Mouse (Mus musculus) embryonic stem cell, embryonic (primary cell): ENCODE results near the gene Tbx3.

ENCODE experiments used
- CTCF ChIA-PET, 4 experiments: fragments of 300-600 bp in 2 of 4; fragments of 350-600 bp in 2 of 4; sonication (Branson Sonifier 250); formaldehyde crosslinking; loops; one replicate each; lab custom pipeline; 2022; ENCODE audit warnings: inconsistent platforms in 2 of 4; lab: Charles Lee
- POLR2A ChIA-PET, 4 experiments: fragments of 300-600 bp in 2 of 4; fragments of 350-600 bp in 2 of 4; sonication (Branson Sonifier 250); formaldehyde crosslinking; loops; one replicate each; lab custom pipeline; 2022; ENCODE audit warnings: antibody characterized with exemption in 4 of 4, inconsistent platforms in 1 of 4; lab: Charles Lee

Gene Tbx3

GRCm38 (mm10) chr5:119657362-119657761, 13.1 kb upstream of the Tbx3 start:
- ChIA-PET CTCF (interaction anchor here (0.6 to 1.5 kb wide), 10 partner anchors 9 to 1652 kb away, joined by 3 to 11 read pairs (median 4); partner anchors contain the start of gene Tbx3 (in 2 of the 4)), POLR2A (interaction anchor here (0.5 to 12.5 kb wide), 59 partner anchors 8 to 1176 kb away, joined by 3 to 153 read pairs (median 6); partner anchors contain the start of gene Tbx3 (in 4 of the 4))

GRCm38 (mm10) chr5:119657804-119658203, 12.7 kb upstream of the Tbx3 start:
- ChIA-PET POLR2A (interaction anchor here (0.5 to 12.5 kb wide), 50 partner anchors 8 to 1176 kb away, joined by 3 to 153 read pairs (median 6); partner anchors contain the start of gene Tbx3 (in 4 of the 4)), CTCF (interaction anchor here in 3 of 4 experiments (0.6 to 1.5 kb wide), 6 partner anchors 8 to 1652 kb away, joined by 3 to 11 read pairs (median 4); partner anchors contain the start of gene Tbx3 (in 2 of the 3))

GRCm38 (mm10) chr5:119658396-119658795, 12.1 kb upstream of the Tbx3 start:
- ChIA-PET POLR2A (interaction anchor here (0.5 to 12.5 kb wide), 43 partner anchors 10 to 449 kb away, joined by 3 to 153 read pairs (median 5); partner anchors contain the start of gene Tbx3 (in 4 of the 4)), CTCF (interaction anchor here in 3 of 4 experiments (0.6 to 1.5 kb wide), 3 partner anchors 12 to 272 kb away, joined by 3 to 7 read pairs (median 4); partner anchors contain the start of gene Tbx3 (in 2 of the 3))

GRCm38 (mm10) chr5:119659041-119659440, 11.4 kb upstream of the Tbx3 start:
- CTCF ChIA-PET = interaction anchor here in 2 of 4 experiments (0.6 to 0.7 kb wide), 2 partner anchors 11 to 273 kb away, joined by 4 to 5 read pairs; partner anchors contain the start of gene Tbx3 (in 1 of the 2)
- POLR2A ChIA-PET = interaction anchor here (0.6 to 12.5 kb wide), 29 partner anchors 10 to 450 kb away, joined by 3 to 153 read pairs (median 5); partner anchors contain the start of gene Tbx3 (in 4 of the 4)

- POLR2A ChIA-PET = interaction anchor here (1.0 to 12.5 kb wide), 10 partner anchors 8 to 49 kb away, joined by 3 to 381 read pairs (median 10); partner anchors contain the start of gene Tbx3 (in 4 of the 4)
- CTCF ChIA-PET = no interaction called here
Observed at GRCm38 (mm10) chr5:119660526-119661410, 9.7 kb upstream of the Tbx3 start.

- POLR2A ChIA-PET = interaction anchor here (1.0 to 12.5 kb wide), 13 partner anchors 7 to 75 kb away, joined by 3 to 381 read pairs (median 6); partner anchors contain the start of gene Tbx3 (in 4 of the 4)
- CTCF ChIA-PET = no interaction called here
Observed at GRCm38 (mm10) chr5:119661474-119661873, 9.0 kb upstream of the Tbx3 start.

- POLR2A ChIA-PET = interaction anchor here in 3 of 4 experiments (0.5 to 12.5 kb wide), 18 partner anchors 6 to 1527 kb away, joined by 3 to 381 read pairs (median 4); partner anchors contain the start of gene Tbx3 (in 3 of the 3)
- CTCF ChIA-PET = interaction anchor here in 1 of 4 experiments (0.6 kb wide), 2 partner anchors 257 to 1729 kb away, joined by 3 to 4 read pairs; no protein-coding TSS in a partner anchor
Observed at GRCm38 (mm10) chr5:119662326-119662725, 8.1 kb upstream of the Tbx3 start.

- CTCF ChIA-PET = interaction anchor here in 1 of 4 experiments (0.6 kb wide), 1 partner anchor 258 kb away, joined by 4 read pairs; no protein-coding TSS in a partner anchor
- POLR2A ChIA-PET = interaction anchor here in 3 of 4 experiments (0.6 to 12.5 kb wide), 12 partner anchors 6 to 353 kb away, joined by 3 to 381 read pairs (median 5); partner anchors contain the start of gene Tbx3 (in 2 of the 3)
Observed at GRCm38 (mm10) chr5:119662731-119663130, 7.7 kb upstream of the Tbx3 start.

- ChIA-PET POLR2A (interaction anchor here in 3 of 4 experiments (0.7 to 12.5 kb wide), 10 partner anchors 5 to 387 kb away, joined by 3 to 381 read pairs (median 4); partner anchors contain the start of gene Tbx3 (in 1 of the 3)), CTCF (no interaction called here)
Observed at GRCm38 (mm10) chr5:119663241-119663640, 7.2 kb upstream of the Tbx3 start.

- CTCF ChIA-PET = interaction anchor here in 1 of 4 experiments (0.7 kb wide), 1 partner anchor 43 kb away, joined by 3 read pairs; no protein-coding TSS in a partner anchor
- POLR2A ChIA-PET = interaction anchor here in 3 of 4 experiments (0.6 to 11.7 kb wide), 11 partner anchors 11 to 387 kb away, joined by 3 to 381 read pairs (median 4); no protein-coding TSS in a partner anchor
Observed at GRCm38 (mm10) chr5:119663747-119664146, 6.7 kb upstream of the Tbx3 start.

- CTCF ChIA-PET = interaction anchor here (0.6 to 1.4 kb wide), 5 partner anchors 8 to 1347 kb away, joined by 3 read pairs; no protein-coding TSS in a partner anchor
- POLR2A ChIA-PET = interaction anchor here (0.5 to 11.7 kb wide), 32 partner anchors 8 to 87 kb away, joined by 3 to 381 read pairs (median 4); no protein-coding TSS in a partner anchor
Observed at GRCm38 (mm10) chr5:119665739-119666138, 4.7 kb upstream of the Tbx3 start.

GRCm38 (mm10) chr5:119667356-119667940, 3.0 kb upstream of the Tbx3 start:
- POLR2A ChIA-PET = interaction anchor here in 3 of 4 experiments (0.6 to 11.7 kb wide), 23 partner anchors 10 to 1208 kb away, joined by 3 to 381 read pairs (median 29); no protein-coding TSS in a partner anchor
- CTCF ChIA-PET = no interaction called here

- ChIA-PET CTCF (interaction anchor here in 2 of 4 experiments (0.9 to 2.8 kb wide), 5 partner anchors 11 to 54 kb away, joined by 3 to 12 read pairs (median 4); no protein-coding TSS in a partner anchor), POLR2A (interaction anchor here (0.6 to 11.7 kb wide), 46 partner anchors 11 to 1209 kb away, joined by 3 to 411 read pairs (median 14); no protein-coding TSS in a partner anchor)
Observed at GRCm38 (mm10) chr5:119668191-119668912, 2.1 kb upstream of the Tbx3 start.

- ChIA-PET POLR2A (interaction anchor here (0.5 to 11.7 kb wide), 62 partner anchors 11 to 853 kb away, joined by 3 to 411 read pairs (median 10); no protein-coding TSS in a partner anchor), CTCF (interaction anchor here in 3 of 4 experiments (0.8 to 2.8 kb wide), 9 partner anchors 9 to 54 kb away, joined by 3 to 12 read pairs (median 4); no protein-coding TSS in a partner anchor)
Observed at GRCm38 (mm10) chr5:119668913-119669411, 1.5 kb upstream of the Tbx3 start.

GRCm38 (mm10) chr5:119669741-119670565, 516 bp upstream of the Tbx3 start:
- POLR2A ChIA-PET = interaction anchor here (0.5 to 11.7 kb wide), 118 partner anchors 8 to 1235 kb away, joined by 3 to 411 read pairs (median 6); no protein-coding TSS in a partner anchor
- CTCF ChIA-PET = interaction anchor here (0.5 to 2.8 kb wide), 30 partner anchors 9 to 435 kb away, joined by 3 to 16 read pairs (median 4); no protein-coding TSS in a partner anchor
